Mouse (Mus musculus) heart, postnatal 0 days (tissue): ENCODE measurements around the gene Uckl1.

Experiments
- CTCF ChIP-seq: IDR thresholded peaks from 2 replicates; pipeline ENCODE4 v1.5.1; 2016; ENCODE audit warnings: antibody characterized with exemption, control low read depth, low read depth
- EP300 ChIP-seq: IDR thresholded peaks from 2 replicates; pipeline ENCODE4 v1.6.1; 2016; ENCODE audit warnings: antibody characterized with exemption, low read depth

DNA sequence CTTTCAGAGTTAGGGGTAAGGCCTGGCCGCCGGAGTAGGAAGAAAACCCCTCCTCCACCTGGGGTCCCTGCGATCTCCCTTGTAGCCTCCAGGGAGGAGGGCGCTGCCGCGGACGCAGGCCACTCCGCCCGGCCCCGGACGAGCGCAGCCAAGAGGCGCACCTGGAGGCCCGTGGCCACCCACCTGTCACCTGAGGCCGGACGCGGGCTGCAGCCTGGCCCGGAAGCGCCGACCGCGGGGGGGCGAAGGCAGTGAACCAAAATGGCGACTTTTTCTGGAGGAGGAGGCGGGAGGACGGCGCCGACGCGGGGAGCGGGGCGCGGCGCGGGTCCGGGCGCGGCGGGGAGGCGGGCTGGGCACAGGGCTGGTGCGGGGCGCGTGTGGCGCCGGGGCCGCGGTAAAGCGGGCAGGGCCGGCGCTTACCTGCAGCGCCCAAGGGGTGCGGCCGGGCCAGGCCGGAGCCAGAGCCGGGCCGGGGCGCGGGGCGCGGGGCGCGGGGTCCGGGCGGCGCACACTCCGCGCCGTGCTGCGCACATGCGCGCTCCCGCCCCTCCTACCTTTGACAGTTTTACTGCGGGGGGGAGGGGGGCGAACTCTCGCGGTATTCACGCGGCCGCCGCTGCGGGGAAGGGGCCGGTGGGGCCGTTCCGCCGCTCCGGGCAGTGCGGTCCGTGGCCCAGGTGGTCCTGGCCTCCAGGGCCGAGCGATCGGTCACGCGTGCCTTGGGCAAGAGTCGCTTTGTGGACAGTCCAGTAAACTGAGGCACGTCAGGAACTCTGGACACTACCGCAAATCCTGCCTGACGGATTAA lies 7.7 kb upstream of the Uckl1 start, which contains the start of gene Zfp512b:
- TF ChIP-seq CTCF, result no peak
- no peak for TF ChIP-seq EP300
